Mouse (Mus musculus): ENCODE data around the gene Taf9.
A peak's percentile ranks its signal among the peaks of the same experiment; 100 is the strongest.

DNA sequence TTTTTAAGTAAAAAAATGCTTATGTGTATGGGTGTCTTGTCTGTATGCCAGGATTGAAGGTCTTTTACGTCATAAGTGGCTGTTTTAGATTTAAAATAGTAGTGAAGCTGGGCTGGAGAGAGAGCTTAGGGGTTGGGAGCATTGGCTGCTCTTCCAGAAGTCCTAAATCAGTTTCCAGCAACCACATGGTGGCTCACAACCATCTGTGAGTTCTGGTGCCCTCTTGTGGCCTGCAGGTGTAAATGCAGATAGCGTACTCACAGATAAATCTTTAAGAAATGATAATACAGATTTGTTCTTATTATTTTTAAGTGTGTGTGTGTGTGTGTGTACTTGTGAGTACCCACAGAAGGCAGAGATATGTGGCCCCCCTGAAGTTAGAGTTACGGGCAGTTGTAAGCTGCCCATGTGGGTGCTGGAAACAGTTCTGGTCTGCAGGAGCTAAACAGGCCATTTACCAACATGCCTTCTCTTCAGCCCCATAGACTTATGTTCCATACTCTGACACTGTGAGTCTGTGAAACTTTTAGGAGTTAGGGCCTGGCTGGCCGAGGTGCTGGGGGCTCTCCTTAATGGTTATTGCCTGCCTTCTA lies 8.6 kb downstream of the Taf9 start:
- peak; percentile 73 for TF ChIP-seq CTCF (IDR thresholded peaks at IDR 0.05; ENCODE audit: low read depth, low read length)
- TF ChIP-seq POLR2A (IDR thresholded peaks at IDR 0.05; ENCODE audit: extremely low read depth, insufficient read depth, low read length) = no peak
